Mouse (Mus musculus) liver, adult 2 months (tissue): ENCODE data around the gene Tmem251.

ENCODE experiments used
- CTCF ChIP-seq: fragments of 200-500 bp; IDR thresholded peaks from 2 replicates; pipeline ENCODE4 v1.5.1; 2011; ENCODE audit warnings: low read depth, low read length, control low read depth
- POLR2A ChIP-seq: fragments of 200-500 bp; IDR thresholded peaks from 2 replicates; pipeline ENCODE4 v1.6.1; 2011; ENCODE audit warnings: low read length, control low read depth; ENCODE audit not compliant: insufficient read depth; ENCODE audit errors: extremely low read depth

GRCm38 (mm10) chr12:102757689-102758402, 14.3 kb downstream of the Tmem251 start, which contains the start of the genes Gm28051, Gon7 and Ubr7:
- TF ChIP-seq CTCF (peak; percentile 41), POLR2A (peak; percentile 72)
